Mouse (Mus musculus): ENCODE measurements around the gene Srpx2.

- TF ChIP-seq POLR2A (IDR thresholded peaks at IDR 0.05; ENCODE audit: extremely low read depth, insufficient read depth, low read length): no peak
- TF ChIP-seq CTCF (IDR thresholded peaks at IDR 0.05; ENCODE audit: extremely low read depth, insufficient read depth, low read length): no peak
These were observed 52.4 kb downstream of the Srpx2 start for GRCm38 (mm10) chrX:133960617-133961016.

All from cortical plate, adult 2 months (tissue).